Mouse (Mus musculus): Measurements from ENCODE around the gene Gm20431.

DNA sequence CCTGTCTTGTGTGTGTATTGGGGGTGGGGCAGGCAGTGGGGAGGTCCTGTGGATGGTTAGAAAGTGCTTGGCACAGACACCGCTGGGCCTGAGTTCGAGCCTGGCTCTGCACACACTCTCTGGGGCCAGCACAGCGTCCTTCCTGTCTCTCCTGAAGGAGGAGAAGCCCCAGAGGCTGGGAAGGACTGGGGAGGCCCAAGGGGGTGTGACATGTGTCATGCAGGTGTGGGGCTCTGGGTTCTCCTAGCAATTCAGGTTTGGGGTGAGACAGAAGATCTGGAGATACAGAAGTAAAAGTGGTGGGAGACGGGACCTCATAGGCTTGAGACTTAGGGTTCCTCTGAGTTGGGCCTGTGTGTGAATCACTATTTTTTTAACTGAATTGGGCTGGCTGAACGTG is 98.3 kb downstream of the Gm20431 start:
- TF ChIP-seq GATA1 (IDR thresholded peaks at IDR 0.05; ENCODE audit: borderline replicate concordance, low read length) (no peak), FLI1 (IDR thresholded peaks at IDR 0.05; ENCODE audit: low read length) (no peak)
